Comparison of ENCODE assay signal across 1 mouse cellular context in the genomic region with DNA sequence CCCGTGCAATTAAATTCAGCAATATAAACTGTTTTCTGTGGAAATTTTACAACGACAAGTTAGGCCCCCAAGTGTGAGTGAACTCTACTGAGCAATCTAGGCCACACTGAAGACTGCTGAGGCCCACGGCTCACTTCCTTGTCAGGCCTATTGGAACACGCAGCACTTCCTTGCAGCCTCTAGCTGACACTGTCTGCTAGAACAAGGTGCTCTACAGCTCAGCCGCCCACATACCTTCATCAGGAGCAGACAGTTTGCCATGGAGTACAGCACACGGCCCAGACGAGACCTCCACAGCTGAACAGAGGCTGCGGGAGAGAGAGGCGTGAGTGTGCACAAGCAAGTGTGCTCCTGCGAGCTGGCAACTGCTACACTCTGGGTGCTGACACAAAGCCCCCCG.
TF ChIP-seq lines count a peak whose summit lies in the region.

No protein-coding gene starts in this region.

TF ChIP-seq in CH12.LX, 34 proteins besides CTCF, POLR2A, EP300 and RAD21:
- TF ChIP-seq TBP (conservative IDR thresholded peaks at IDR 0.05; ENCODE audit: low read depth, low read length) (no peak), POLR2AphosphoS2 (IDR thresholded peaks at IDR 0.05; ENCODE audit: low read depth, low read length) (no peak), JUND (conservative IDR thresholded peaks at IDR 0.05; ENCODE audit: low read depth, low read length) (no peak), UBTF (IDR thresholded peaks at IDR 0.05; ENCODE audit: low read depth, low read length) (no peak), NRF1 (IDR thresholded peaks at IDR 0.05; ENCODE audit: low read depth, low read length) (no peak), USF1 (IDR thresholded peaks at IDR 0.05; ENCODE audit: low read depth, low read length) (no peak), E2F4 (IDR thresholded peaks at IDR 0.05; ENCODE audit: insufficient replicate concordance, low read depth, low read length) (no peak), ELF1 (IDR thresholded peaks at IDR 0.05; ENCODE audit: low read depth, low read length) (no peak), ZMIZ1 (IDR thresholded peaks at IDR 0.05; ENCODE audit: low read depth, low read length) (no peak), PAX5 (IDR thresholded peaks at IDR 0.05; ENCODE audit: low read length) (no peak), KAT2A (IDR thresholded peaks at IDR 0.05; ENCODE audit: insufficient replicate concordance, low read length) (no peak), ZNF384 (IDR thresholded peaks at IDR 0.05; ENCODE audit: low read depth, low read length) (no peak), MEF2A (IDR thresholded peaks at IDR 0.05; ENCODE audit: borderline replicate concordance, low read depth, low read length) (no peak)
TF ChIP-seq in CH12.LX: peak in this region for 0.
